Mouse (Mus musculus) limb, embryonic 15.5 days (tissue): Measurements from ENCODE around the gene Umodl1. TPM values are rescaled to one million over a fixed set of nuclear protein-coding genes. Genes with fewer than 3 reads are reported as not detected.

Experiments used
- ATAC-seq: fragments of 200-750 bp; cut with Nextera tagmentation; 2 replicates; pipeline ENCODE4 v1.8.0; 2017; ENCODE audit warnings: low read depth, moderate TSS enrichment; ENCODE audit not compliant: insufficient number of reproducible peaks, low FRiP score, low TSS enrichment
- H3K27ac ChIP-seq: fragments of 300-500 bp; sonication (generic); 2 replicates; pipeline ENCODE4 v1.5.1; 2015; ENCODE audit warnings: moderate library complexity, mild to moderate bottlenecking, inconsistent platforms
- H3K27me3 ChIP-seq: fragments of 300-500 bp; sonication (generic); 2 replicates; pipeline ENCODE4 v1.6.1; 2015; ENCODE audit warnings: inconsistent platforms
- H3K36me3 ChIP-seq: fragments of 300-500 bp; sonication (generic); 2 replicates; pipeline ENCODE4 v1.6.1; 2015; ENCODE audit warnings: inconsistent platforms
- H3K4me1 ChIP-seq: fragments of 300-500 bp; sonication (generic); 2 replicates; pipeline ENCODE4 v1.6.1; 2015; ENCODE audit warnings: inconsistent platforms
- H3K4me2 ChIP-seq: fragments of 300-500 bp; sonication (generic); 2 replicates; pipeline ENCODE4 v1.6.1; 2015; ENCODE audit warnings: mild to moderate bottlenecking, inconsistent platforms
- H3K4me3 ChIP-seq: fragments of 300-500 bp; sonication (generic); 2 replicates; pipeline ENCODE4 v1.5.1; 2015; ENCODE audit warnings: mild to moderate bottlenecking, inconsistent platforms
- H3K9ac ChIP-seq: fragments of 300-500 bp; sonication (generic); 2 replicates; pipeline ENCODE4 v1.6.1; 2015; ENCODE audit warnings: inconsistent platforms
- H3K9me3 ChIP-seq: fragments of 300-500 bp; sonication (generic); 2 replicates; pipeline ENCODE4 v1.6.1; 2016; ENCODE audit warnings: inconsistent platforms
- WGBS: fragments of 180-500 bp; shearing (Covaris S2); methylation state at CpG from one replicate; pipeline ENCODE4 v1.1.7; 2015; 5-methylcytosine and 5-hydroxymethylcytosine counted together
- polyA plus RNA-seq: library from polyadenylated mRNA; unstranded; fragments of >200 nt; fragmentation: Nextera tagmentation; extraction: Ambion mirVana; gene quantifications from 2 replicates; pipeline ENCODE4 v1.2.1, GENCODE M21; 2015

Umodl1 gene
- polyA plus RNA-seq, 1 experiment from 2014 or later: not detected

DNA sequence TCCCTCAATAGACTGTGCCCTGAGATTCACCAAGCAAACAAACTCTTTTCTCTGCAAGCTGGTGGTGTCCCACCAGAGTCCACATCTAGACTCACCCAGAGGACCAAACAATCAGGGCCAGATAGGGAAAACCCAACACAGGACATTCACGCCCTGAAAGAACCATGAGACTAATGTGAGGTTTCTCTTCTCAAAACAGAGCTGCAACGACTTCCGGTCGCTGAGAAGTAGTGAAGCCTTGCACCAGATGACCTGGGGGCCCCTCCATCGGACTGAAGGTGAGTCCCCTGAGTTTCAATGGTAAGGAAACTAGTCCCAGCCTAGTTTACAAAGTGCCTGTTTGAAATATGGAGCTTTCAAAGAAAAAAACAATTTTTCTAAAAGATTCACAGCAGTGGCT lies 48.2 kb downstream of the Umodl1 start:
- no peak for ATAC-seq
- Histone ChIP-seq H3K4me1 (peaks cover 5% of the 10 kb centered on the region), H3K4me2 (no peak overlapping the region), H3K36me3 (no peaks in the 10 kb centered on the region), H3K4me3 (no peak overlapping the region), H3K27ac (no peak overlapping the region), H3K27me3 (no peaks in the 10 kb centered on the region), H3K9me3 (no peaks in the 10 kb centered on the region), H3K9ac (no peak overlapping the region)
- 85% methylated on average over 5 of the region's 5 CpGs for WGBS

DNA sequence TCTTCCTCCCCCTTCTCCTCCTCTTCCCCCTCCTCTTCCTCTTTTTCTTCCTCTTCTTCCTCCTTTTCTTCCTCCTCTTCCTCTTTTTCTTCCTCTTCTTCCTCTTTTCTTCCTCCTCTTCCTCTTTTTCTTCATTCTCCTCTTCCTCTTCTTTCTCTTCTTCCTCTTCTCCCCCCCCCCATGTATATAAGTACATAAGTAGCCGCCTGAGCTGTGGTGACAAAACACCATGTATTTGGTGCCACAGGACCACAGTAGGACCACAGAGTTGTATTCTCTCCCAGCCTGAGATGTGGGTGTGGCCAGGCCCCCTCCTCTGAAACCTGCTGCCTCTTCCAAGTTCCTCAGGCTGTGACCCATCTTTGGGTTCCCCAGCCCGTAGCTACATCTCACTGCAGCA lies 50.8 kb downstream of the Umodl1 start:
- Histone ChIP-seq H3K4me2 (no peak overlapping the region), H3K9ac (no peak overlapping the region), H3K4me3 (no peak overlapping the region), H3K36me3 (no peaks in the 10 kb centered on the region), H3K4me1 (peaks cover 5% of the 10 kb centered on the region), H3K27me3 (no peaks in the 10 kb centered on the region), H3K9me3 (no peaks in the 10 kb centered on the region), H3K27ac (no peak overlapping the region)
- no peak for ATAC-seq
- WGBS: 81% methylated on average over 2 of the region's 2 CpGs

DNA sequence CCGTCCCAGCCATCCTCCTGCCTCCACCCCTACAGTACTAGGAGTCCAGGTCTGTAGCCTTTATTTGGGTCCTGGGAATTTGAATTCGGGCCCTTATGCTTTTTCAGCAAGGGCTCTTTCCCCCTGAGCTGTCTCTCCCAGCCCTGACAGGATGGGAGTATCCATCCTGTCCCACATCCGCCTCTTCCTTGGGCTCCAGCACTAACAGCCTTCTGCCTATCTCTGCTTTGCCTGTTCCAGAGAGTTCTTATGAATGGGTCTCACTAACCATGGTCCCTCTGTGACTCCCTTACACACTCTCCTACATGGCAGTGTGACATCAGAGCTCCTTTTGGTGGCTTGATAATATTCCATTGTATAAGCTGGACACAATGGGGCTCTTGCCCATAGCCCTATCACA lies 52.9 kb downstream of the Umodl1 start:
- ATAC-seq: no peak
- H3K27me3 ChIP-seq: no peaks in the 10 kb centered on the region
- 0 out of 2 replicates have a peak, but pooled peaks cover 4% of the 10 kb centered on the region for H3K4me1 ChIP-seq
- no peaks in the 10 kb centered on the region for H3K9me3 ChIP-seq
- H3K4me2 ChIP-seq: no peak overlapping the region
- H3K9ac ChIP-seq: no peak overlapping the region
- WGBS: 76% methylated on average over 3 of the region's 3 CpGs
- no peak overlapping the region for H3K4me3 ChIP-seq
- no peak overlapping the region for H3K27ac ChIP-seq
- no peaks in the 10 kb centered on the region for H3K36me3 ChIP-seq

DNA sequence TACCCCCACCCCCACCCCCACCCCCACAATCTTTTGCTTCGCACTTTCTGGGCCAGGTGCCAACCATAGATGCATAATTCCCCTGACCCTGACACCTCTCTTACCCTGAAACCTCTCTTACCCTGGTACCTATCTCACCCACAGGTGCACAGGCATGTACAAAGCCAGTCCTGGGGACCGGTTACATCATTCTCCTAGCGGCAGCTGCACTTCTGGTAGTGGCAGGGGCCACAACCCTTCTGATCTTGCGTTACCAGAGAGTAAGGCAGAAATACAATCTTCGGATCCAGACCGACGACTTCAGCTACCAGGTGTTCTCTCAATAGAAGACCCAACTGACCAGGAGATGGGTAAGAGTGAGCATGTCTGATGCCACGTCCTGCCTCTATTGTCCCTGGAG lies 54.0 kb downstream of the Umodl1 start:
- WGBS: 64% methylated on average over 8 of the region's 8 CpGs
- no peak overlapping the region for H3K27ac ChIP-seq
- no peak for ATAC-seq
- no peaks in the 10 kb centered on the region for H3K36me3 ChIP-seq
- no peak overlapping the region for H3K9ac ChIP-seq
- no peak overlapping the region for H3K4me3 ChIP-seq
- no peaks in the 10 kb centered on the region for H3K27me3 ChIP-seq
- no peak overlapping the region for H3K4me2 ChIP-seq
- 0 out of 2 replicates have a peak, but pooled peaks cover 4% of the 10 kb centered on the region for H3K4me1 ChIP-seq
- no peaks in the 10 kb centered on the region for H3K9me3 ChIP-seq

DNA sequence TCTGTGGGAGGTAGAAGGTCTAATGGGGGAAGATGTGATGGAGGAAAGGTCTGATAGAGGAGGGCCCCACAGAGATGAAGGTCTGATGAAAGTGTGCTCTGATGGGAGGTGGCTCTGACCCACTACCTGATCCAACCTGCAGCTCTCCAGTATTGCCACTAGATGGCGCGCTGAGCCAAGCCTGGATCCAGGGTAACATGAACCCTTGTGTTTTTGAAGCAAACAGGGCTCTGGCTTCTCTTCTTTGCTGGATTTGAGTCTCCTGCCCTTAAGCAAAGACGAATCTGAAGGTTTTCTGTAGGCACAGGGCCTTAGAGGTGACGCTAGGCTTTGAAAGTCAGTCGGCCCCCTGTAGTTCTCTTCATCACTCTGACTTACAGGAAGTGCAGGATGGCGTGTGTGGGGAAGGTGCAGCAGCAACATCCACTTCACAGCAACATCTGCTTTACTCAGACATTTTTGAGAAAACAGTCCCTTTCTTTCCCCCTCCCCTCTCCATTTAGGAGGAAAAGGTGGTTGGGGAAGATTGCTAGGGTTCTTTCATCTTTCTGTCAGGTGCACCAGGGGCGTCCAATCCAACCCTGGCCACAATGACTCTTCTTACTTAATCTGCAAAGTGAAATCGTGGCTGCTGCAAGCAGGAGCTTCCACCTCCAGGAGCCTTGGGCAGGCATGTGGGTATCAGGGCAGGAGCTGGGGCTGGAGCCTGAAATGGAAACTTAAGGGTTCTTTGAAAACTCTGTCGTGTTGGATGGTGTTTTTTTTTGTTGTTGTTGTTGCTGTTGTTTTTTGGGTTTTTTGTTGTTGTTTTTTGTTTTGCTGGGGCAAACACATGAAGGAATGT lies 57.3 kb downstream of the Umodl1 start:
- ATAC-seq: no peak
- Histone ChIP-seq H3K9me3 (no peaks in the 10 kb centered on the region), H3K4me1 (0 out of 2 replicates have a peak, but pooled peaks cover 4% of the 10 kb centered on the region), H3K27ac (no peak overlapping the region), H3K4me2 (no peak overlapping the region), H3K9ac (no peak overlapping the region), H3K4me3 (no peak overlapping the region), H3K27me3 (no peaks in the 10 kb centered on the region), H3K36me3 (no peaks in the 10 kb centered on the region)
- 34% methylated on average over 9 of the region's 9 CpGs for WGBS

DNA sequence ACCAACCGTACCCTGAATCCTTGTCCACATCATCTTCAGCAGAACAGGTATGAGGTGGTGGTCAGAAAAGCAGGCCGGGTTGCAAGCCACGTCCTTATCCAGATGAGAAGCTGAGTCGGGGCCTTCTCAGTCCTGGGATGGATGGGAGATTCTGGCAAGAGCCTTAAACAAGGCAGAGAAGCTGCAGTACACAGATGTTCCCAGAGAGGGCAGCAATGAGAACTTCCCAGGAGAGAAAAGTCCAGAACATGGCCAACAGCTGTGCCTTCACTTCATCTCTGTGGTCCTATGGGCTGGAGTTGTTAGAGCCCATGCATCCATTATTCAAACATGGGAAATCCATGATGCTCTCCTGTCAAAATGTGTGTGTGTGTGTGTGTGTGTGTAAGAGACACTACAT lies 63.8 kb downstream of the Umodl1 start:
- peaks cover 6% of the 10 kb centered on the region; the same call in 1 of the 2 replicates for H3K4me1 ChIP-seq
- H3K9ac ChIP-seq: no peak overlapping the region
- no peaks in the 10 kb centered on the region for H3K9me3 ChIP-seq
- H3K4me3 ChIP-seq: no peak overlapping the region
- H3K27ac ChIP-seq: no peak overlapping the region
- WGBS: 72% methylated on average over 4 of the region's 4 CpGs
- no peaks in the 10 kb centered on the region for H3K27me3 ChIP-seq
- no peak for ATAC-seq
- no peaks in the 10 kb centered on the region for H3K36me3 ChIP-seq
- H3K4me2 ChIP-seq: no peak overlapping the region

DNA sequence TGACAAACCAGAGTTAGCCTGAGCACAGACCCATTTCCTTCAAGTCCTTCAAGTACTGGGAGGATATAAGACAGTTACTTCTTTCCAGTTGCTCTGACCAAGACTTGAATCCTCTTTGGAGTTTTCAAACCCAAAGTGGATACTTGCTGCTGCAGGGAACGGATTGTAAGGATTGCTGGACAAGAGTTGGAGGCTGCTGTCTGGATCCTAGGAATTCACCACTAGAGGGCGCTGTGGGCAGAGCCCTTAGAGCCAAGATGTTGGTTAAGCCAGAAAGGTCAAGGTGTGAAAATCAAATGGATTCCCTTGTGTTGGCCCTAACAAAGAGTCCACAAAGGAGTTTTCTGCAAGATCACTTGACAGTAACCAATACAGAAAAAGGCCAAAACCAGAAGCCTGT lies 65.1 kb downstream of the Umodl1 start:
- ATAC-seq: no peak
- Histone ChIP-seq H3K4me2 (no peak overlapping the region), H3K9ac (no peak overlapping the region), H3K4me1 (peaks cover 8% of the 10 kb centered on the region; the same call in 1 of the 2 replicates), H3K9me3 (no peaks in the 10 kb centered on the region), H3K27me3 (no peaks in the 10 kb centered on the region), H3K36me3 (no peaks in the 10 kb centered on the region), H3K27ac (no peak overlapping the region), H3K4me3 (no peak overlapping the region)
- 4% methylated on average over 2 of the region's 2 CpGs for WGBS

DNA sequence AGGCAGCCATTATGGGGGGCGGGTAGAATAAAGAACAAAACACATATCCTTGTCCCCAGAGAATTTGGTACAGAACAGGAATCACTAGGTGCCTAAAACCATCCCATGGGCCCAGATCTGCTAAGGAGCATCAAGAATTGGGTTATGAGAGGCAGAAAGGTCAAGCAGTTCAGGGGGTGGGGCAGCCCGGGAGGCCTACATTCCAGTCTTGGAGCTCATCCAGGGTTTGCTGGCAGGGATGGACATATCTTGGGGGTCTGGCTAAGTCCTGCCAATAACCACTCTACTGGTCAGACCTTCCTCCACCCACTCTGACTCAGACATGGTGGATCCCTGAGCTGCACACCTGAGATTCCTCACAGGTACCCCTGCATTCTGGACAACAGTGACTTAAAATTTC lies 65.6 kb downstream of the Umodl1 start:
- Histone ChIP-seq H3K4me2 (no peak overlapping the region), H3K36me3 (no peaks in the 10 kb centered on the region), H3K27ac (no peak overlapping the region), H3K9me3 (no peaks in the 10 kb centered on the region), H3K4me1 (peaks cover 8% of the 10 kb centered on the region; the same call in 1 of the 2 replicates), H3K9ac (no peak overlapping the region), H3K4me3 (no peak overlapping the region), H3K27me3 (no peaks in the 10 kb centered on the region)
- no peak for ATAC-seq
- 78% methylated on average over 2 of the region's 2 CpGs for WGBS

DNA sequence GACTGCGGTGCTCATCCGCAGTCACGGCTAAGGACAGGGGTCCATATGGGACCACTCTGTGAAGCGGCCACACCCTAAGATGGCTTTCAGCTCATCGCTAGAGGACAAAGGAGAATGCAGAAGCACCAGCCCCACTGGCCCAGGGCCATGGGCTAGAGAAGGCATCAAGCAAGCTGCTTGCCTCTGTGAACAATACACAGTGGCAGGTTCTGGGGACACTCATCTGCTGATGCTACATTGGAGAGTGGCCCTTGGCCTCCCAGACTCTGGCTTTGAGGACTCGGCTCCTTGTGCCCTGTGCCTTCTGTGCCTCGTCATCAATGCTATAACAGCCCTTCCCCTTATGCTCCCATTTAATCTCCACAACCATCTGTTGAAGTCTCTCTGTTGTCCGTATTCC lies 66.8 kb downstream of the Umodl1 start:
- no peak overlapping the region for H3K27ac ChIP-seq
- 87% methylated on average over 8 of the region's 8 CpGs for WGBS
- no peaks in the 10 kb centered on the region for H3K36me3 ChIP-seq
- no peaks in the 10 kb centered on the region for H3K9me3 ChIP-seq
- no peak overlapping the region for H3K4me2 ChIP-seq
- H3K27me3 ChIP-seq: no peaks in the 10 kb centered on the region
- H3K9ac ChIP-seq: no peak overlapping the region
- H3K4me3 ChIP-seq: no peak overlapping the region
- H3K4me1 ChIP-seq: peaks cover 8% of the 10 kb centered on the region; the same call in 1 of the 2 replicates
- no peak for ATAC-seq

DNA sequence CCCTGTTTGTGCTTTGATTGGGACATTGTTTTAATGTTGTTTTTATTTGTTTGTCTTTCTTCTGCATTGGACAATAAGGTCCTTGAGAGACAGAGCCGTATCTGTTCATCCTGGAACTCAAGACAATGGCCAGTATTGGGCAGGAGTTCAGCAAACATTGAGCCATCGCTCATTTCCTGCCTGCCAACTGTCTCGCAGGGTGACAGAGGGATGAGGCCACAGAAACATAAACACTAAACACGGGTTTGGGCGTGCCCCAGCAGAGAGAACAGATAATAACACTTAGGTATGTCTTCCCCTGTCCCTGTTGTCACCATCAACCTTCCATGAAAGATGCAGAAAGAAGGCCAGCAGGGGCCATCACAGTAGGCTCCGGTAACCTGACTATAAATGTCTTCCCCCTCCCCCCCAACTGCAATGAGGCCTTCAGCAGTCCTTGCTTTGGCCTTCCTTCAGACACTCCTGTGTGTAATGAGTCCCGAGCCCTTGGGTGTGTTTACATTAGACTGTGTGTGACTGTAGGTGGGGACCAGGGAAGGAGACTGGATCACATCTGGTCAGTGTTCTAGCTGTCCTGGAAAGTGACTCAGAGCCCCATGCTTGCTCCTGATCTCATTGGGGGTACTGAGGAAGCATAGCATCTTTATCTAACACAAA lies 69.8 kb downstream of the Umodl1 start:
- WGBS: 58% methylated on average over 7 of the region's 7 CpGs
- Histone ChIP-seq H3K4me1 (peaks cover 8% of the 10 kb centered on the region; the same call in 1 of the 2 replicates), H3K4me3 (no peak overlapping the region), H3K27me3 (no peaks in the 10 kb centered on the region), H3K9ac (no peak overlapping the region), H3K27ac (no peak overlapping the region), H3K36me3 (no peaks in the 10 kb centered on the region), H3K4me2 (no peak overlapping the region), H3K9me3 (no peaks in the 10 kb centered on the region)
- ATAC-seq: no peak

DNA sequence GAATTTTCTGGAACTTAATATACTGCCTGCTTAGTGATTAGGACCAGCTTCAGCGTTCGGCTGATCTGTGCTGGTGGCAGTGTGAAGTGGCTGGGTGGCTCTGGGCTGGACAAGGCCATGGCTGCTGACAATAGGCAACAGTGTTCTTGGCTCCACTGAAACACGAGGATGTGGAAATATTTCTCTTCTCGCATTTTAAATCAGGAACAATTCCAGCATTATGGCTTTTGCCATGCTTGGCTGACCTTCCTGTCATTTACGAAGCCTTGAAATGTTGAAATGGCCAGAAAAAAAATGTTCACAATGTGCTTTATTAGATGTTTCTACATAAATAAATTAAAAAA lies 70.3 kb downstream of the Umodl1 start:
- Histone ChIP-seq H3K4me3 (no peak overlapping the region), H3K9ac (no peak overlapping the region), H3K27ac (no peak overlapping the region), H3K4me1 (peaks cover 8% of the 10 kb centered on the region; the same call in 1 of the 2 replicates), H3K27me3 (no peaks in the 10 kb centered on the region), H3K9me3 (no peaks in the 10 kb centered on the region), H3K4me2 (no peak overlapping the region), H3K36me3 (no peaks in the 10 kb centered on the region)
- WGBS: 61% methylated on average over 5 of the region's 5 CpGs
- no peak for ATAC-seq

DNA sequence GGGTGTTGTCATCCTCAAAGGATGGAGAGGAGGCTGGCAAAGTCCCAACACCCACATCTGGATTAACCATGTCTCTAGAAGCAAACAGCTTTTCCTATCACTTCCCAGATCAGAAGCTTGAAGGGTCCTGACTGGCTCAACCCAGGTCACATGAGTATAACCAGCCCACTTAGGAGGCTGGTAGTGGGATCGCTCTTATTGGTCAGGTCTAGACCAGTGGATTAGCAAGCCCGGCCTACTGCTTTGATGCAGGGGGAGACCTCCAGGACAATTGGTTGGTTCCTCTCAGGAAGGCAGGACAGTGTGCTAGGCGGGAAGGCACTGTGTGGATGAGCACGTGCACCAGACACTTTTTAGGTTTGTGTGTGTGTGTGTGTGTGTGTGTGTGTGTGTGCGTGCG lies 72.5 kb downstream of the Umodl1 start:
- Histone ChIP-seq H3K27ac (no peak overlapping the region), H3K36me3 (no peaks in the 10 kb centered on the region), H3K27me3 (no peaks in the 10 kb centered on the region), H3K4me2 (no peak overlapping the region), H3K9me3 (peaks cover 2% of the 10 kb centered on the region; the same call in 1 of the 2 replicates), H3K4me1 (0 out of 2 replicates have a peak, but pooled peaks cover 2% of the 10 kb centered on the region), H3K9ac (no peak overlapping the region), H3K4me3 (no peak overlapping the region)
- WGBS: 86% methylated on average over 6 of the region's 6 CpGs
- no peak for ATAC-seq
